In the genomic region with DNA sequence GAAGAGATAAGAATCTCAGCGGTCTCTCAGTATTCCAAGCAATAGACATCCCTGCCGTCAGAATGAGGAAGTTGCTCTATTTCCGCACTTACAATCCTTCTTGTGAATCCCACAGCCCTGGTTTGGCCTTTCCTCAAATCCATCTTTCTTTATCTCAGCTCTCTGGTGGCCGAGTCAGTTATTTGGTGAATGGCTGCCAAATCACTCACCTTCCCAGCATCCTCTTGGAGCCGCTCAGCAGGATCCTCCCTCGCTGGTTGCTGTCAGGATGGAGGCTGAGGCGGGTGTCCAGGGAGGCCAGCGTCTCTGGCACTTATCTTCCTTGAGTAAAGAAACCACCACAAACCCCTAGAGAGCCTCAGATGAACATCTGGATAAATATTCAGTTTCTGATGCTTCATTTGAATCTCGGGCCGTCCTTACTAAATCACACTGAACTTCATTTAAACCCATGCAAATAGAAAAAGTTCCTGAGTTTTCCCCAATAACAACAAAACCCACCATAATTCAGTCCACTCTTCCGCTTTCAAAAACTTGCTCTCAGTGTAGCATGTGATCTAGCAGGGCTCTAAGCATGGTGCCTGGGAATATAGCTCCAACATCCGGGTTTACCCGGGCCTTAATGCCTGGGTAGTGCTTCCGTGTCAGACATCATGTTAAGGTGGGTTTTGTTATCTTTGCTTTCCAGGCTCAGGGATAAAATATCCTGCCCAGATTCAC, we compare ENCODE assay signal across 9 mouse cellular contexts.
A peak's percentile ranks its signal among the peaks of the same experiment; 100 is the strongest.
DNase-seq lines count a peak whose midpoint lies in the region; TF ChIP-seq lines count a peak whose summit lies in the region.
"Had no signal": no experiment of that assay in that cellular context is flagged by ENCODE, and none has a peak within 500 bp of the region (broad histone marks: within the 10 kb centered on the region; RNA-seq: fewer than 3 reads in every experiment).

No protein-coding gene starts in this region.

- TF ChIP-seq CTCF in left cerebral cortex, adult 2 months (IDR thresholded peaks at IDR 0.05) = no peak

- peak; percentile 23 to 28 for DNase-seq in cerebellum, postnatal 36 days
- DNase-seq in cerebellum, adult 9-10 months = no peak
- DNase-seq in ZHBTc4 (ENCODE audit: low read depth, low spot score) = peak; percentile 15
- DNase-seq in heart, adult 8-10 months (ENCODE audit: low spot score) = peak; percentile 64
- DNase-seq in kidney, postnatal 36 days = peak; percentile 64 to 65
- DNase-seq in frontal cortex, postnatal 14 days (ENCODE audit: low spot score in 2 of 2) = no peak
- DNase-seq in left cerebral cortex, adult 2 months (ENCODE audit: extremely low spot score in 1 of 2, low spot score in 2 of 2) = no peak
- DNase-seq in layer of hippocampus, adult 8-10 months (ENCODE audit: low spot score in 2 of 2) = no peak

- no peak overlapping the region for H3K4me3 ChIP-seq in left cerebral cortex, adult 2 months
- H3K4me3 ChIP-seq: liver, embryonic 15.5 days had no signal

- intact Hi-C loops in left cerebral cortex, adult 2 months (cut with DNase I) = no loop called here

- H3K27ac ChIP-seq in left cerebral cortex, adult 2 months = no peak overlapping the region
- H3K27ac ChIP-seq: liver, embryonic 15.5 days had no signal

Comparison
In these comparisons a context has a peak if more than half of its experiments do, and no peak if none do; other contexts are left out.
1. DNase-seq: peak in cerebellum, postnatal 36 days (2 of 2), ZHBTc4 (single experiment), heart, adult 8-10 months (single experiment) and kidney, postnatal 36 days (2 of 2); none in cerebellum, adult 9-10 months (single experiment), frontal cortex, postnatal 14 days (0 of 2), left cerebral cortex, adult 2 months (0 of 2) and layer of hippocampus, adult 8-10 months (0 of 2).